Mouse (Mus musculus): ENCODE data around the gene Gm11563.
"Not testable (repeated sequence)": the region's sequence is repeated elsewhere in the genome, so short reads cannot be mapped to it uniquely, and the experiment has no call there.

Gene Gm11563

GRCm38 (mm10) chr11:99658467-99659010, at the start of gene Gm11563:
Gene Gm11563 (minus strand): TSS chr11:99658960.
- DNase-seq (ENCODE audit: low spot score), result not testable (repeated sequence)

- no peak for DNase-seq (ENCODE audit: low spot score)
Observed at GRCm38 (mm10) chr11:99690463-99690862, 31.7 kb upstream of the Gm11563 start, which contains the start of gene Gm14190. Gene Gm14190 (minus strand): TSS chr11:99690740.

GRCm38 (mm10) chr11:99685235-99685634, 26.5 kb upstream of the Gm11563 start:
- DNase-seq (ENCODE audit: low spot score), result not testable (repeated sequence)

GRCm38 (mm10) chr11:99683481-99683880, 24.7 kb upstream of the Gm11563 start:
- no peak for DNase-seq (ENCODE audit: low spot score)

GRCm38 (mm10) chr11:99665860-99666259, 7.1 kb upstream of the Gm11563 start, which contains the start of gene Krtap4-6:
Gene Krtap4-6 (minus strand): TSS chr11:99665960.
- no peak for DNase-seq (ENCODE audit: low spot score)

- DNase-seq (ENCODE audit: low spot score), result no peak
Observed at GRCm38 (mm10) chr11:99662802-99663201, 4.0 kb upstream of the Gm11563 start.

- no peak for DNase-seq (ENCODE audit: low spot score)
Observed at GRCm38 (mm10) chr11:99659256-99659655, 496 bp upstream of the Gm11563 start.

- no peak for DNase-seq (ENCODE audit: low spot score)
Observed at GRCm38 (mm10) chr11:99657051-99657450, 1.7 kb downstream of the Gm11563 start.

GRCm38 (mm10) chr11:99650136-99650535, 8.6 kb downstream of the Gm11563 start, which contains the start of gene Gm11555:
Gene Gm11555 (minus strand): TSS chr11:99650236.
- DNase-seq (ENCODE audit: low spot score), result no peak

- no peak for DNase-seq (ENCODE audit: low spot score)
Observed at GRCm38 (mm10) chr11:99646444-99646843, 12.3 kb downstream of the Gm11563 start.

GRCm38 (mm10) chr11:99644351-99644750, 14.4 kb downstream of the Gm11563 start:
- no peak for DNase-seq (ENCODE audit: low spot score)

GRCm38 (mm10) chr11:99643635-99644139, 15.1 kb downstream of the Gm11563 start, which contains the start of gene Krtap4-7:
Gene Krtap4-7 (minus strand): TSS chr11:99644089.
- not testable (repeated sequence) for DNase-seq (ENCODE audit: low spot score)

GRCm38 (mm10) chr11:99640926-99641325, 17.8 kb downstream of the Gm11563 start:
- DNase-seq (ENCODE audit: low spot score), result no peak

- no peak for DNase-seq (ENCODE audit: low spot score)
Observed at GRCm38 (mm10) chr11:99637086-99637485, 21.7 kb downstream of the Gm11563 start.

GRCm38 (mm10) chr11:99634653-99635134, 24.1 kb downstream of the Gm11563 start, which contains the start of gene Krtap4-2:
Gene Krtap4-2 (minus strand): TSS chr11:99635084.
- DNase-seq (ENCODE audit: low spot score), result no peak

GRCm38 (mm10) chr11:99633293-99633692, 25.5 kb downstream of the Gm11563 start:
- DNase-seq (ENCODE audit: low spot score), result no peak

- DNase-seq (ENCODE audit: low spot score), result no peak
Observed at GRCm38 (mm10) chr11:99630890-99631289, 27.9 kb downstream of the Gm11563 start.

- DNase-seq (ENCODE audit: low spot score), result no peak
Observed at GRCm38 (mm10) chr11:99628138-99628537, 30.6 kb downstream of the Gm11563 start, which contains the start of gene Krtap4-1. Gene Krtap4-1 (minus strand): TSS chr11:99628238.

- no peak for DNase-seq (ENCODE audit: low spot score)
Observed at GRCm38 (mm10) chr11:99620335-99620734, 38.4 kb downstream of the Gm11563 start, which contains the start of gene Gm11562. Gene Gm11562 (minus strand): TSS chr11:99620435.

- no peak for DNase-seq (ENCODE audit: low spot score)
Observed at GRCm38 (mm10) chr11:99614796-99615363, 43.9 kb downstream of the Gm11563 start, which contains the start of gene Krtap2-4. Gene Krtap2-4 (minus strand): TSS chr11:99614846.

- not testable (repeated sequence) for DNase-seq (ENCODE audit: low spot score)
Observed at GRCm38 (mm10) chr11:99610089-99610488, 48.7 kb downstream of the Gm11563 start, which contains the start of gene Gm11937. Gene Gm11937 (minus strand): TSS chr11:99610189.

GRCm38 (mm10) chr11:99609126-99609525, 49.6 kb downstream of the Gm11563 start:
- no peak for DNase-seq (ENCODE audit: low spot score)
